Mouse (Mus musculus) T-cell, adult 66 days (primary cell): ENCODE measurements around the gene Echs1. TPM values are rescaled to one million over a fixed set of nuclear protein-coding genes. Genes with fewer than 3 reads are reported as not detected.

Source experiments
- total RNA-seq, 2 experiments: library from RNA; stranded (reverse); gene quantifications; 3 replicates in 1 of 2; 4 replicates in 1 of 2; pipeline ENCODE4 v1.2.4; 2023

Gene Echs1
- 10 to 100 TPM; 33.6 to 34.2 TPM for total RNA-seq

GRCm38 (mm10) chr7:140116329-140117054, at the start of gene Echs1:
Echs1 (minus strand) TSS chr7:140116476.

DNA sequence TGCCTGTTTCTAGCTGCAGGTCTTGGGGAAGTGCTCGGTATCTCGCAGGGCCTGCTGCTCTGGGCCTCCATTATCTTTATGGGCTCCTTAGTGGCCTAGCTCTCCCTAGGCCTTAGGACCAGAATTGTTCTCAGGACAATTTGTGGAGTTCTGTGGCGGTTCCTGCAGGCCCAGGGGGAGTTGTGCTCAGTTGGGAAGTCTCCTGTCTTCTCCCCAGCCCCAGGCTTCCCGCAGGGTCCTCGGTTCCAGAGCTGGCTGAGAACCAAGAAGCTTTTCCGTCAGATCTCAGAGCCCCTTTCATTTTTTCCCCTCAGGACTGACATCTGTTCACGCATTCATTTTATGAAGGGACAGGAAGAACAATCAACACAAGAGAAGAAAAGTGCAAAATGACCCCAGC, 48.4 kb upstream of the Echs1 start, which contains the start of gene Olfr522:
Olfr522 (minus strand) TSS at position 101 of the 400 bp plus-strand sequence.

GRCm38 (mm10) chr7:140154218-140154927, 38.1 kb upstream of the Echs1 start, which contains the start of gene Sprn:
Sprn (minus strand) TSS chr7:140154877.

GRCm38 (mm10) chr7:140137135-140138020, 21.1 kb upstream of the Echs1 start, which contains the start of gene Mtg1:
Mtg1 (plus strand) TSS chr7:140137564.

GRCm38 (mm10) chr7:140115583-140116328, 520 bp downstream of the Echs1 start, which contains the start of gene Paox:
Paox (plus strand) TSS chr7:140115799.

GRCm38 (mm10) chr7:140101993-140102860, 14.0 kb downstream of the Echs1 start, which contains the start of gene Fuom:
Fuom (minus strand) TSS chr7:140102441.

GRCm38 (mm10) chr7:140092924-140093528, 23.2 kb downstream of the Echs1 start, which contains the start of gene Prap1:
Prap1 (plus strand) TSS chr7:140093395.

GRCm38 (mm10) chr7:140082242-140082678, 34.0 kb downstream of the Echs1 start, which contains the start of gene Caly:
Caly (minus strand) TSS chr7:140082548.

Other genes starting within 250 kb of the Echs1 start
- gene Kndc1, start 221.8 kb downstream of the Echs1 start, total RNA-seq = not detected
- 1 to 10 TPM; 1.2 to 1.6 TPM for gene Utf1, start 172.7 kb downstream of the Echs1 start, total RNA-seq
- not detected for gene 6430531B16Rik, start 137.7 kb downstream of the Echs1 start, total RNA-seq
- gene Adam8, start 123.9 kb downstream of the Echs1 start, total RNA-seq = 1 to 10 TPM; 5.3 to 6.2 TPM
- 10 to 100 TPM; 34.5 to 36.2 TPM for gene Zfp511, start 80.1 kb downstream of the Echs1 start, total RNA-seq
- 10 to 100 TPM; 35.2 to 37.0 TPM for gene Tubgcp2, start 79.8 kb downstream of the Echs1 start, total RNA-seq
- gene Msx3, start 67.4 kb downstream of the Echs1 start, total RNA-seq = not detected
- not detected for gene Caly, start 33.9 kb downstream of the Echs1 start, total RNA-seq
- not detected for gene Prap1, start 23.1 kb downstream of the Echs1 start, total RNA-seq
- gene Fuom, start 14.0 kb downstream of the Echs1 start, total RNA-seq = 10 to 100 TPM; 10.8 to 11.7 TPM
- 1 to 10 TPM; 5.7 to 6.3 TPM for gene Paox, start 677 bp downstream of the Echs1 start, total RNA-seq
- gene Mtg1, start 21.1 kb upstream of the Echs1 start, total RNA-seq = 10 to 100 TPM; 17.5 to 26.8 TPM
- not detected for gene Sprn, start 38.4 kb upstream of the Echs1 start, total RNA-seq
- gene Olfr522, start 48.3 kb upstream of the Echs1 start, total RNA-seq = not detected
- gene Olfr523, start 56.7 kb upstream of the Echs1 start, total RNA-seq = not detected
- gene Olfr524, start 89.5 kb upstream of the Echs1 start, total RNA-seq = not detected
- gene Cd163l1, start 101.8 kb upstream of the Echs1 start, total RNA-seq = 1 to 10 TPM in 1 of 2 experiments, under 1 TPM in 1; 0.86 to 2.6 TPM
- 1 to 10 TPM; 3.6 to 4.5 TPM for gene 5830411N06Rik, start 130.8 kb upstream of the Echs1 start, total RNA-seq
- gene Olfr525, start 204.4 kb upstream of the Echs1 start, total RNA-seq = not detected
- gene Olfr527, start 217.5 kb upstream of the Echs1 start, total RNA-seq = not detected
- not detected for gene Olfr60, start 245.2 kb upstream of the Echs1 start, total RNA-seq